Mouse (Mus musculus) testis, postnatal 14 days (tissue): ENCODE data around the gene Myo1c.

ENCODE experiments used
- DNase-seq: peaks from one replicate; pipeline ENCODE4 v3.0.0; 2021; ENCODE audit warnings: low spot score

Gene Myo1c

DNA sequence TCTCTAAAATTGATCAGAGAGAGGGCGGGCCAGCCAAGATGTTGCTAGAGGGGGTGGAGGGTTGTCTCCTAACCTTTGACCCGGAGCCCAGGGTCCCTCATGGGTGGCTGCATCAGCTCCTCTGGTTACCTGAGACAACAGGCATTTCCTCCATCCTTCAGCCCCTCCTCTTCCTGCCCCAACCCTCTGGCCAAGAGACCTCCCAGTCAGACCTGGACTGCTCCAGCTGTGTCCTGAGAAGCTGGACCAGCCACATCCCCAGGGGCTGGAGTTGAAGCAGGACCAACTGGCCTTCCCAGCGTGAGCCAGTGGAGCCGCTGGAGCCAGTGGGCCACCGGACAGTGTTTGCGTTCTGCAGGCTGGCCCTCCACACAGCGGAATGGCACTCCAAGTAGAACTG, at the start of gene Myo1c:
Gene Myo1c, plus strand, starts transcription at position 194 of the 400 bp plus-strand sequence.
- DNase-seq, result peak; percentile 40

DNA sequence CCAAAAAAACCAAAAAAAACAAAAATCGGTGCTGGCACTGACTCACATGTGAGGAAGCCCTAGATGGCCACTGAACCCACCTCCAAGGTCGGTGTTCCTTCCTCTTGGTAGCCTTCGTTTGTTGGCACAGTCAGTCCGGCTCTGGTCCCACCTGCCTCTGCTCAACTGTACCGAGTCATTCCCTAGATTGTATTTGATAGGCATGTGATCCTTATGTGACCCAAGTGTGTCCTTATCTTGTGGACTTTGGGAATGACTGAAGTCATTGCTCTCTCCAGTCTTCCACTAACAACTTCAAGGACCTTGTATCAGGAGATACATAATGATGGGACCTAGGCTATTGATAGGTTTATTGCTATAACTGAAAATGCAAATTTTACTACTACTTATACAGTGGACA, 45.5 kb upstream of the Myo1c start:
- no peak for DNase-seq

DNA sequence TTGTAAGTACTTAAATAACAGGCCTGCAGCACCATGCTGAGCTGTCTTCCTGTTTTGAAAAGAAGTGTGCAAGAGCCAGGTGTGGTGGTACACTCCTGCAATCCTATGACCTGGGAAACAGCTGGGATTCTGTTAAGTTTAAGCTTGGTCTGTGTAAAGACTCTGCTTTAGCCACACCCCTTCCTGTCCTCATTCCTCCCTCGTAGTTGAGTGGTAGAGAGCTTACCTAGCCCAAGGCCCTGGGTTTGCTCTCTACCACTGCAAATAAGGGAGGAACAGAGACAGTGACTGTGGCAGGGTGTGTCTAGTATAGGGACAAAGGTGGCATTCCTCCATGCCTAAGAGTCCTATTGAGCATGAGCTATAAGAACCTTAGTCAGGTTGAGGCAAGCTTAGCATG, 45.0 kb upstream of the Myo1c start:
- no peak for DNase-seq

DNA sequence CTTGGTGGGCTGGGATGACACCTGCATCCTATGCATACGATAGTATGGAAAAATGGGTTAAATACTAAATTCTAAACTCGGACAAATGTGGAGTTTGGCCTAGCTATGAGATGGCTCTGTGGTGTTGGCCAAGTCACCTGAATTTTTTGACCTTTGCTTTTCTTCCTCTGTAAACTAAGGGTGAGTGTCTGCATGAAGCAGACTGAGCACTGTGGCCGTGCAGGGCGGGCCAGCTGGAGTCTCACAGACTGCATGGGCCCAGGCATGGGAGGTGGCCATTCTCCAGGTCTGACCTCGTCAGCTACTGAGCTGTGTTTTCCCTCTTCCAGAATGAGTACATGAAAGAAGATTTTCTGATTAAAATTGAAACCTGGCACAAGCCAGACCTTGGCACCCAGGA, 41.5 kb upstream of the Myo1c start:
- no peak for DNase-seq

DNA sequence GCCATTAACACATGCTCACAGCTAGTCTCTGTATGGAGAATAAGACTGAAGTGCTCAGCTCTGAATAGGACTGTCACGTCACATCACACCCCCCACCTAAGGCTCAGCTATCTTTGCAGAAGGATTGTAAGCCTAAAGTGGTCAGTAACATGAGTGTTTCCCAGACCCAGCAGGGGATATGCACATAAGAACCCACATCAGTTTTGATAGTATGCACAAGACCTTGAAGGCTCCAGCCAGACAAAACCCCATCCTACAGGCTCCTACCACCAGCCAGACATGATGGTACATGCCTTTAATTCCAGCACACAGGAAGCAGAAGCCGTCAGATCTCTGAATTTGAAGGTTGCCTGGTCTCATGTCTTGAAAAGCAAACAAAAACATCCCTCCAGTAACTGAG, 40.3 kb upstream of the Myo1c start:
- DNase-seq, result no peak

DNA sequence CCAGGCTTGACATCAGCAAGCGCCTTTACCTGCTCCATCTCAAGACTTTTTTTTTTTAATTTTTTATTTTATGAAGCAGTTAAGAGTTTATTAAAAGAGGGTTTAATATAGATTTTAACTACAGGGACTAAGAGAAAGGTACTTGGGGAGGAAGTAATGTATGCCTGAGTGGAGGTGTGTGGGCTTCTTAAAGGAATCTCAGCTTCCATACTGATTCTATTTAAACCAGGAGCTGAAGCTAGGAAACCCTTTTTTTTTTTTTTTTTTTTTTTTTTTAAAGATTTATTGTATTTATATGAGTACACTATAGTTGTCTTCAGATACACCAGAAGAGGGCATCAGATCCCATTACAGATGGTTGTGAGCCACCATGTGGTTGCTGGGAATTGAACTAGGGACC, 35.5 kb upstream of the Myo1c start:
- DNase-seq, result no peak

DNA sequence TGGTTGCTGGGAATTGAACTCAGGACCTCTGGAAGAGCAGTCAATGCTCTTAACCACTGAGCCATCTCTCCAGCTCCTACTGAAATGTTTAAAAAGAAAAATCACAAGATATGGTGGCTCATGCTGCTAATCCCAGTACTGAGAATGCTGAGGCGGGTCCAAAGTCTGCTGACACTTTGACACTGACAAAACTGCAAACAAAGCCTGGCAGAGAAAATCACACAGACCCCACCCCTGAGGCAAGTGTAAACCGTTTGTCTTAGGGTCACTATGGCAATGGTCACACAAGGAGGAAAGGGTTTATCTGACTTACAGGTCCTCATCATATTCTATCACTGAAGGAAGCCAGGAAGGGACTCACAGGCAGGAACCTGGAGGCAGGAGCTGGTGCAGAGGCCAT, 34.7 kb upstream of the Myo1c start:
- DNase-seq, result no peak

DNA sequence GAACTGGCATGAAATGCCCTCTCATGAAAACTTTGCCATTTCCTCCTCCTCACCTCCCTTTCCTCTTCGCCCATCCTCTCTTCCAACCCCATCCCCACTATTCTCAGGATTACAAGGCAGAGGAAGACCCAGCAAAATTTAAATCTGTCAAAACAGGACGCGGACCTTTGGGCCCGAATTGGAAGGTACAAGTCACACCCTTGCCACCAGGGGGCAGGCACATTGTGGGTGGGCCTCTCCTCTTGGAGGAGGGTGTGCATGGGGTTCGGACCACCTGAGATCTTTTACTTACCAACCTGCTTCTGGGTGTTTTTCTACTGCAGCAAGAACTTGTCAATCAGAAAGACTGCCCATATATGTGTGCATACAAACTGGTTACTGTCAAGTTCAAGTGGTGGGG, 31.2 kb upstream of the Myo1c start:
- no peak for DNase-seq

DNA sequence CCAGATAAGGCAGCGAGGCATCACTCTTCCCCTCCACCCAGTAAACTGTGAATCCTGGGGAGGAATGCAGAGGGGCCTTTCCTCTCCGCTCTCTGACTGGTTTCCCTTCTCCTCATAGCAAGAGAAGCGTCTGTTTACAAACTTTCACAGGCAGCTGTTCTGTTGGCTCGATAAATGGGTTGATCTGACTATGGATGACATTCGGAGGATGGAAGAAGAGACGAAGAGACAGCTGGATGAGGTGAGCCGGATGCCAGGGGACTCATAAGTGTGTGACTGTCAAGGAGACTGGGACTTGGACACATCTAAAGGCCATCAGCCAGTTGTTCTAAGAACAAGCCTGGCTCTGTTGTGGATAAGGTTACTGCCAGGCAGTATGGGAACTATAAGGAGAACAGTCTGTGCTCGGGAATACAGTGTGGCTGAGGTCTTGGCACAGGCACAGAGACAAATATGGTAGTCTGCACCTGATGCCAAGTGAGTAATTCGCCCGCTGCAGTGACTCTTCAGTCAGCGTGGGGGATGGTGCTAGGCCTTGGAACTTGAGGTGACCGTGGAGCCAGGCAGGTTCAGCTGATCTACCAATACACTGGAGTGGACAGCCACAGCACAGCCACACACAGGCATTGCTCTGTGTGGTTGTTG, 30.0 kb upstream of the Myo1c start:
- DNase-seq, result no peak

DNA sequence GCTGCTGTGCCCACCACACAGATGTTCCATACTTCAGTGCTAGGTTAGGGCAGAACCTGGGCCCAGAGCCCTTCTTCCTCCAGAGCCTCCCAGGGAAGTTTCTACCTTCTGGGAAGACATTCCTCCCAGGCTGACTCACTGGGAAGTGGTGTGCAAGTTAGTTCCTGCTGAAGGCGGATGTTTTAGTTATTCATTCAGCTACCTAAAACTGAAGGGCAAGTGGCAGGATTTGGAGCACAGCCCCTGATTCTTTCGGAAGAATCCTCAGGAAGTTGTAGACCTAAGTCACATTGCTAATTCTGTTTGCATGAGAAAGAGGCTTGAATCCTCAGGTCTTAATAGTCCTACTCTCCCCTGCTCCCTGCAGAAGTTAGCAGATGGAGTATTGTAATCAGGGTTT, 28.9 kb upstream of the Myo1c start:
- no peak for DNase-seq

DNA sequence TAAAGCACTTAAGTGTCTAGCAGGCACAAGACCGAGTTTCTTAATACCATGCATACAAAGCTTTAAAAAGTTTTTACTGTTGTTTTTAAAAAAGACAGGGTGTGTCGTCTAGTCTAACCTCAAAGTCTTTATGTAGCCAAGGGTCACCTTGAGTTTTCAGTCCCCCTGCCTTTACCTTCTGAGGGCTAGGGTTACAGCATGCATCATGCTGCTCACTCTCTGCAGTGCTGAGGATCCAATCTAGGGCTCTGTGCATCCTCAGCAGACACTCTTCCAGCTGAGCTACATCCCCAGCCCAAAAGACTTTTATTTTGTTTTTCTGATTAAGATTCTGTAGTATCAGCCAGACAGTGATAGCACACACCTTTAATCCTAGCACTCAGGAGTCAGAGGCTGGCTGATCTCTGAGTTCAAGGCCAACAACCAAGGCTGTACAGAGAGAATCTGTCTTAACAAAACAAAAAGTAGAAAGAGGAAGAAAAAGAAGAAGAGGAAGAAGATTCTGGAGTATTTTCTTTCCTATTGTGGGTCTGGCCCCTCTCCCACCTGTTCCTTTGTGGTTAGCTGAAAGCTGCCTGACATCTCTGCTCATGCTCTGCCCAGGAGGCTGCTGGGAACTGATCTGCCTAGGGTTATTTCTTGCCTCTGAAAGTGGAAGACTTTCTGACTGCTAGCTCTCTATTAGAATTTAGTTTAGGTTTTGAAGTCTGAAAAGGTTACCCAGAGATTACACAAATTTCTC, 27.5 kb upstream of the Myo1c start:
- DNase-seq, result no peak

DNA sequence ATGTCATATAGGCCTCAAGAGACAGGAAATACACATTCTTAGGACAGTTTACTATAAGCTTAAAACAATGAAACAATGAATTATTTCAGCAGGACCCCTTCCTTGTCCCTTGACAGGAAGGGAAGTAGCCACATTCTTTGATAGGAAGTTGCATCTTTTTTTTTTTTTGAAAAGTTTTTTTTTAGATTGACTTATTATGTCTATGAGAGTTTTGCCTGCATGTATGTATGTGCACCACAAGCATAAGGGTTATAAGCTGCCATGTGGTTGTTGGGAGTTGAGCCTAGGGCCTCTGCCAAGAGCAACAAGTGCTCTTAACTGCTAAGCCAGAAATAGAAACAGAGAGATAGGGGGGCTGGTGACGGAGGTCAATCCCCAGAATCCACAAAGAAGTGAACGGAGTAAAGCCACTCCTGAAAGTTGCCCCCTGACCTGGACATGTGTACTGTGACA, 26.2 kb upstream of the Myo1c start:
- DNase-seq, result no peak

DNA sequence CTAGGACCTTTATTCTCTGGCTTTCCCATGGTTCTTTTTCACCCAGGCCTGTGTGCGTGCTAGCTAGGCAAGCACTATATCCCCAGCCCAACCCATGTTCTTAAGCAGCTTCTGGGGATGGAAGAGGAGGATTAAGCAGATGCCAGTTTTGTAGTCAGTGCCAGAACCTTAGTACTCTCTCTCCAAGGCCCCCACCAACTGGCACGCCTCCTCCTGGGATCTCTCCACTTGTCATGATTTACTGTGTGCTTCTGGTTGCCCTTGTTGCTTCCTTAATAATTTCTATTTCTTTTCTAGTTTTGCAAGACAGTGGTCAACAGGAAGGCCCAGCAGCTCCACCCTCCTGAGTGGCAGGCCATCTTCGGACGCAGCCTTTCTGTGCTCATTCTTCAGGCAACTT, 24.5 kb upstream of the Myo1c start:
- no peak for DNase-seq

DNA sequence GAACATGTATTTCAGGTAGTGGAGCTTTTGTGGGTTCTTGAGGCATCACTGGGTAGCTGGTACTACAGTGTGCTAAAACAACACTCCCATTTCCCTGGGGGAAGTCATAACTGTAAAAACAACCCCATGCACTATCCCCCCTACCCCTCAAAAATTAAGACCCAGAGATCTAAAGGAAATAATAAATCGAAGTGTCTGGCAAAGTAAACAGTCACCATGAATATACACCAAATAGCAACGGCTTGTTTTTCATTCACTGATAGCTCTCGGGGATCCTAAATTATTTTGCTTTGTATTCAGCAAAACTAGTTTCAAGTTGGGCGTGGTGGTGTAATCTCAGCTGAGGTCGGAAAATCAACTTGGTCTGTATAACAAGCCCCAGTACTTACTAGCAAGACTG, 20.2 kb upstream of the Myo1c start:
- no peak for DNase-seq

DNA sequence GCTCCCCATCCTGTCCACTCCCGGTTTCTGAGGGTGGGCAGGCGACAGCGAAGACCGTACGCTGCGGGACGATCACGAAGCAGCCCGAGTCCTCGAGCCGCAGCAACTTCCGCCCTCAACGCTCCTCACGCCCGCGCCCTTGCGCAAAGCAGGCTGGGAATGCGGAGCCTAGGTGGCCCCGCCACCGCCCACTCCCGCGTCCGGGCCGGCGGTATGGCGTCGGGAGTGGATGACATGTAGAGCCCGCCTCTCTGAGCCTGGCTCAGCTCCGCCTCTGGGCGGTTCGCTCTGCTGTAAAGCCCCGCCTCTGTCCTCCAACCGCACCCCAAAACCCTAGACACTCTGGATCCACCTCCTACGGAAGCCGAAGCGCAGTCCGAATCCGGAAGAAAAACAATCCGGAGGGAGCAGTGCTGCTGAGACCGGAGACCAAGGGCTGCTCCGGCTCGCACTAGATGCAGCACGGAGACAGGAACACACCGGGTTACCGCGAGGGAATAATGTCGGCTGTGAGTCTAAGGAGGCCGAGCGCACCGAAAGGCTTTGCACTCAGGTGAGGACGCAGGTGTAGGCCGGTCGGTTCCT, 19.6 kb upstream of the Myo1c start, which contains the start of gene Inpp5k:
Gene Inpp5k, plus strand, starts transcription at position 344 of the 585 bp plus-strand sequence.
- DNase-seq, result peak; percentile 93

DNA sequence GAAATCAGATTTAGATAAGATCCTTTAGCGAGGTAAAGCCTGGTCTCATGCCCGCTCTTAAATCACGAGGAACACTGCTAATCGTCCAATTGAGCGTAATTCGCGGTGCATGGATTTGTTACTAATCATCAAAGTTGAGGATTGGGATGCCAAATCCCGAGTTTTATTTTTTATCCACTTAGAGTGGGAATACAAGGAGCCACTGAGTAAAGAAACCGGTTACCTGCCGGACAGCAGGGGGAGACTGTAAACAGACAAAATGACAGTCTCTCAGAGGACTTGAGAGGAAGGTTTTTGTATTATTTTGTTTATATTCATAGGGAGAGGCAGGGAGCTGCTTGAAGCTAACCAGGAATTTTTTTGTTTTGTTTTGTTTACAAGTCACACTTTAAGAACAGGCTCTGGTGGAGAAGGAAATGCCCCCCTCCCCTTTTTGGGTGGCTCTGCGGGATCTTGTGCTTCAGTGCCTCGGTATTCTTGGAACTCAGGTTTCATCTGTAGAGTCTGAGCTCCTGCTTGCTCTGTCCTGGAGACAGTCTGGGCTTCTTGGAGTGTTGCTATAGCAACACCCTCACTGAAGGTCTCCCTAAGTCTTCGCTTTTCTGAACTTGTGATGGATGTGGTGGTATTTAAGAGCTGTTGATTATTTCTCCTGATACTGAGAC, 18.6 kb upstream of the Myo1c start:
- DNase-seq, result no peak

DNA sequence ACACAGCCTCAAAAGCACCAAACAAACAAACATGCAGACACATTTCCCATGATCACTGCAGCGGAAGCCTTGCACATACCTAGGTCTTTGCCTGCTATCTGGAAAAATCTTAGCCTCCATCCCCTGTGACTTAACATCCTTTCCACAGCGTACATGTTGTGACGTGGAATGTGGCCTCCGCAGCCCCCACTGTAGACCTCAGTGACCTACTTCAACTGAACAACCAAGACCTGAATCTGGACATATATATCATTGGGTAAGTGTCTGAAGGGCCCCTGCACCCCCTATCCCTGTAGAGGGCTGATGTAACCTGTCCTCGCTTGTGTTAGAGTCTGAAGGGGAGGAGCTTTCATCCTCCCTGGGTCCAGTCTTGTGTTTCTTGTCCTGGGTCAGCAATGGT, 17.4 kb upstream of the Myo1c start:
- no peak for DNase-seq

DNA sequence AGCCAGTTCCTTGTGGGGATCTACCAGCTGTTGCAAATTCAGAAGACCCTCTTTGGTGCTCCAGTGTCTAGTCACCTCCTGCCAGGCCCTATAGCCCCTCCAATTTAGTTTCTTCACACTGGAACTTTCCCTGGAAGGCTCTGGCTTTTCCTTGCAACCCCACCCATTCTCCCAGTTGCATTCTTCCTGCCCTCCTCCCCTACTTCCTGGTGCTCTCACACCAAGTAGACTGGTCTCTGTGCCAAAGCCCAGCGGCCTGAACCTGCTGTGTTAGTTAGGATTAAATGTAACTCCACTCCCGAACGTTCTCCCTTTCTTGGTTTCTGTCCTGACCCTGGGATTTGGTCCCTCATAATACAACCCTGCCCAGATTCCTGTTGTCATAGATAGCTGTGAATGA, 15.5 kb upstream of the Myo1c start:
- DNase-seq, result no peak

DNA sequence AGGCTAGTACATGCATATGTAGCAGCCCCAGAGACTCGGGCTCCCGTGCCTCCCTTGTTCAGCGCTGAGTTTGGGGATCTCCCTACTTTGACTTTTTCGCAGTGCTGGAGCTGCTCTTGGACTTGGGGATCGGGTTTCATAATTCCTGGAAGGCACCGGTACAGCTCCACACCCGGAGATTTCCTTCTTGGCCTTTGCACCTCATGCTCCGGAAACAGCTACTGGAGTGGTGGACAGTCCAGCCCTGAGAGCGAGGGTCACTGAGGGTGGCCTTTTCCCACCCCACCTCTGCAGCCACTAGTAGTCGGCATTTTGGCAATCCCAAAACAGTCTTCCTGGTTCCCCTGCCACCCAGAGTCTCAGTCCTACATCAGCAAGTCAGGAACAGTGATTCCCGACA, 15.0 kb upstream of the Myo1c start:
- DNase-seq, result peak; percentile 5

DNA sequence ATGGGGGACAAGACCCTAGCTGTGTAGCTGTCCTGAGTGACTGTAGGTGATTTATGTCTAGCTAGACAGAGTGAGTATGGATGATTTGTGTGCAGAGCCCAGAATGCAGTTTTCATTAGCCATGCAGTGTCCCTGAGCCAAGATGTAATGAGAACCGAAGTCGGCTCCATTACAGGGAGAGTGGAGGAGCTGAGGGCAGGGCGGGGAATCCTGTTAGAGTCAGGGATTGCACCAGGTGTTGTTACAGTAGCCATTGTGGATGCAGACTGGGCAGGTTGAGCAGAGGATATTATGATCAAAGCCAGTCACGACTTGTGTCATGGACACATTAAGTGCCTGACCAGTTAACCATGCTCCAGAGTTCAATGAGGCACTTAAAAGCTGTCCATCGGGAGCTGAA, 7.0 kb upstream of the Myo1c start:
- DNase-seq, result no peak

DNA sequence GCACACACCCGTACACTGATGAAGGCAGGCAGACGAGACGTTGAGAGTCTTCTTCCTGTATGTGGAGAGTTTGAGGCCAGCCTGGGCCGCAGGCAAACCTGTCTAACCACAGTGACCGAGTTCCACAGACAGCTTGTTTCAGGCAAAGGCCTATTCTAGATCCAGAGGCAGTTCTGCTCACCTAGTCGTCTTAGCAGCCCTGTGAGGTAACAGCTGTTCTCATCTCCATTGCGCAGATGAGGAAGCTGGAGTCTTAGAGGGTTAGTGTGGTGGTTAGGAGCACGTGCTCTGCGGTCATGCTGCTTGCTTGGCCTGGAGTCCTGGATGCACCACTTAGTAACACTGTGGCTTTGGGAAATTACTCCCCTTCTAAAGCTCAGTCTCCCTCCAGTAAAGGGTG, 5.6 kb upstream of the Myo1c start:
- no peak for DNase-seq

DNA sequence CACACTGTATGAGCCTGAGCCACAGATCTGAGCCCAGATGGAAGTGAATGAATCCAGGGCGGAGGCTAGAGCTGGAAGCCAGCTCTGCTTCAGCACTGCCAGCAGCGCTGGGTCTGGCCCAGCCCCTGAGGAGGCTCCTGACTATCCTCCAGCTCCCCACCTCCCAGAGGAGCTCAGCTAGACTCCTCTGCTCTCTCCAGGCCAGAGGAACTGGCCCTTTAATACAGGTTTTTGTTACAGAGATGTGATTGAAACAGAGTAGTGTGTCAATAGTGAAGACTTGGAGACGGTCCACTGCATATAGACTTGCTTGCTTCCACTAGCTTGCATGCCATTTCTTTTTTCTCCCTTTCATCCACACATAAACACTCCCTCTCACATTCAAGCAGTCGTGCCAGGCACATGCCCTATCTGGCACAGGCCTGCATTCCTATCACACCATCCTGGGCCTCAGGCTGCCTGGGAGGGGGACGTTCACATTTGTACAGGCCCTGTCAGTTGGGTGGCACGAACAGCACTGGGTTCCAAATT, 2.6 kb upstream of the Myo1c start:
- no peak for DNase-seq

DNA sequence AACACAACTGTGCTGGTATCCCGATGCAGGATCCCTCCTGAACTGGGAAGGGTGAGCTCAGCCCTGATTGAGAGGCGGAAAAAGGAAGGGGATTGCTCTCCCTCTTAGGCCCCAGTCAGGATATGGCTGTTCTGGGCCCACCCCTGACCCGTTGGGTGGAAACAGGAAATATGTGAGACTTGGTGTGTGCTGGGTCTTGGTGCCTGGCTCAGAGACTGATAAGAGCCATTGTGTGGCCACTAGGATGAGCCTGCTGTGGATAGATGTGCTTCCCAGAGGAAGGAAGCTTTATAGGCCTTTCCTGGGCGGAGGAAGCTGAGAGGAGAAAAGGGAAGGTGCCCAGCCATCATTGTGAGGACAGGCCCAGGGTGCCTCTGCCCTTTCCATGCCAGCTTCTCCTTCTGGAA, 1.1 kb upstream of the Myo1c start:
- no peak for DNase-seq
